8 mouse cellular contexts compared by ENCODE assay signal in genomic region chr11:83832389-83832788, GRCm38 (mm10). TPM values are rescaled to one million over a fixed set of nuclear protein-coding genes. Genes with fewer than 3 reads are reported as not detected.
A peak's percentile ranks its signal among the peaks of the same experiment; 100 is the strongest.
DNase-seq lines count a peak whose midpoint lies in the region; ATAC-seq and TF ChIP-seq lines count a peak whose summit lies in the region.

No protein-coding gene starts in this region.

- TF ChIP-seq CTCF in liver, embryonic 14.5 days (IDR thresholded peaks at IDR 0.05; ENCODE audit: low read depth), result peak; percentile 87

- H3K4me1 ChIP-seq in liver, embryonic 14.5 days (replicated peaks; ENCODE audit: control insufficient read depth in 2 of 2, insufficient read depth in 2 of 2, low read length in 1 of 2), result no peaks in the 10 kb centered on the region; a peak in 1 of 4 replicates

- no peak overlapping the region for H3K27ac ChIP-seq in liver, embryonic 14.5 days

- H3K4me2 ChIP-seq in liver, embryonic 14.5 days (ENCODE audit: low read depth), result no peak overlapping the region

- DNase-seq in gastrocnemius, adult 18-20 months (ENCODE audit: low spot score), result peak; percentile 12
- no peak for DNase-seq in gastrocnemius, postnatal 14 days
- peak; percentile 25 for DNase-seq in ovary, postnatal 14 days (ENCODE audit: low spot score)
- no peak for DNase-seq in ovary, adult 18-20 months (ENCODE audit: low spot score)
- peak; percentile 41 to 67 for DNase-seq in adrenal gland, postnatal 36 days
- no peak for DNase-seq in liver, embryonic 14.5 days (ENCODE audit: low read depth in 3 of 3, low spot score in 3 of 3)
- DNase-seq in frontal cortex, postnatal 10 days (ENCODE audit: low spot score in 2 of 2), result no peak
- no peak for DNase-seq in frontal cortex, postnatal 25 days (ENCODE audit: low spot score in 2 of 2)

- H3K27me3 ChIP-seq in liver, embryonic 14.5 days (ENCODE audit: control insufficient read depth, insufficient read depth, low read length), result no peaks in the 10 kb centered on the region; the same call in 1 of the 2 replicates

- no peak for ATAC-seq in liver, embryonic 14.5 days (ENCODE audit: insufficient read depth)

- WGBS in liver, embryonic 14.5 days (ENCODE audit: insufficient replicate concordance), result 26% methylated on average over 8 of the region's 8 CpGs

- H3K36me3 ChIP-seq in liver, embryonic 14.5 days (replicated peaks; ENCODE audit: control insufficient read depth, insufficient read depth, low read depth), result no peaks in the 10 kb centered on the region

- H3K9me3 ChIP-seq in liver, embryonic 14.5 days (ENCODE audit: control insufficient read depth, low read length), result no peaks in the 10 kb centered on the region

- TF ChIP-seq EP300 in liver, embryonic 14.5 days (IDR thresholded peaks at IDR 0.05; ENCODE audit: low read depth), result no peak

- intact Hi-C loops in gastrocnemius, postnatal 14 days (cut with DNase I; ENCODE audit: low total_unique reads), result loop anchor here (10.0 kb wide), 1 partner anchor 102 kb away; no protein-coding TSS in a partner anchor

- H3K9ac ChIP-seq in liver, embryonic 14.5 days (replicated peaks), result no peak overlapping the region

- H3K4me3 ChIP-seq in liver, embryonic 14.5 days (ENCODE audit: insufficient read depth in 1 of 2, low read depth in 2 of 2, low read length in 2 of 2), result no peak overlapping the region

RNA-seq across cellular contexts. Expression of gene Hnf1b, which starts 17.5 kb away (rescaled TPM):
- not detected for total RNA-seq in gastrocnemius, adult 18-20 months (2021)
- total RNA-seq in gastrocnemius, postnatal 14 days (2021), result not detected
- not detected for total RNA-seq in adrenal gland, postnatal 36 days (2021)
- polyA plus RNA-seq in liver, embryonic 14.5 days (2012; rRNA removed), result 1.8 and 2.2 TPM in 2 replicates
- 2.4 and 2.9 TPM in 2 replicates for polyA plus RNA-seq in liver, embryonic 14.5 days (2014; fragmentation: Nextera tagmentation; extraction: Ambion mirVana)

Comparison
In these comparisons a context has a peak if more than half of its experiments do, and no peak if none do; other contexts are left out.
1. DNase-seq: peak in gastrocnemius, adult 18-20 months (single experiment), ovary, postnatal 14 days (single experiment) and adrenal gland, postnatal 36 days (2 of 2); none in gastrocnemius, postnatal 14 days (single experiment), ovary, adult 18-20 months (single experiment), liver, embryonic 14.5 days (0 of 3), frontal cortex, postnatal 10 days (0 of 2) and frontal cortex, postnatal 25 days (0 of 2).